Mouse (Mus musculus): ENCODE results near the gene Olfr1380. TPM values are rescaled to one million over a fixed set of nuclear protein-coding genes. Genes with fewer than 3 reads are reported as not detected.
A peak's percentile ranks its signal among the peaks of the same experiment; 100 is the strongest.
"Not testable (repeated sequence)": the region's sequence is repeated elsewhere in the genome, so short reads cannot be mapped to it uniquely, and the experiment has no call there.

Gene Olfr1380
- polyA plus RNA-seq, 1 experiment: not detected

- 0 out of 2 replicates have a peak, but pooled peaks have one; percentile 16 for TF ChIP-seq POLR2A (IDR thresholded peaks at IDR 0.05; ENCODE audit: borderline replicate concordance, extremely low read depth, low read depth, low read length)
- H3K4me3 ChIP-seq (replicated peaks; ENCODE audit: extremely low read depth, low read depth, low read length): peak within 1 kb of the TSS; percentile 65
- not testable (repeated sequence) for H3K4me1 ChIP-seq (ENCODE audit: control insufficient read depth, insufficient read depth, low read length)
- peak; percentile 29 for DNase-seq
- 2% methylated on average over 54 of the region's 61 CpGs for WGBS
Observed at GRCm38 (mm10) chr11:49608938-49609867, 52.5 kb downstream of the Olfr1380 start, which contains the start of gene Flt4. Gene Flt4, plus strand, starts transcription at chr11:49609263.

- TF ChIP-seq CTCF (IDR thresholded peaks at IDR 0.05; ENCODE audit: insufficient read depth, low read length): 0 out of 2 replicates have a peak, but pooled peaks have one; percentile 3
- peak overlapping the region; percentile 65 for H3K4me3 ChIP-seq (replicated peaks; ENCODE audit: extremely low read depth, low read depth, low read length)
- peak; percentile 17 for DNase-seq
- 1% methylated on average over 51 of the region's 52 CpGs for WGBS
- H3K4me1 ChIP-seq (ENCODE audit: control insufficient read depth, insufficient read depth, low read length): not testable (repeated sequence)
Observed at GRCm38 (mm10) chr11:49609868-49610824, 53.5 kb downstream of the Olfr1380 start.

GRCm38 (mm10) chr11:49611349-49611748 lies 54.7 kb downstream of the Olfr1380 start:
- whole genome bisulfite sequencing: 42% methylated on average over 3 of the region's 3 CpGs
- DNase-seq; H3K4me1 ChIP-seq (ENCODE audit: control insufficient read depth, insufficient read depth, low read length); H3K4me3 ChIP-seq (replicated peaks; ENCODE audit: extremely low read depth, low read depth, low read length): not testable (repeated sequence)

- Histone ChIP-seq H3K4me1 (ENCODE audit: control insufficient read depth, insufficient read depth, low read length) (peaks cover 2% of the 10 kb centered on the region; the same call in 1 of the 2 replicates), H3K4me3 (replicated peaks; ENCODE audit: extremely low read depth, low read depth, low read length) (no peak overlapping the region)
- TF ChIP-seq CTCF (IDR thresholded peaks at IDR 0.05; ENCODE audit: insufficient read depth, low read length) (no peak), POLR2A (IDR thresholded peaks at IDR 0.05; ENCODE audit: borderline replicate concordance, extremely low read depth, low read depth, low read length) (no peak)
- 21% methylated on average over 3 of the region's 3 CpGs for WGBS
- no peak for DNase-seq
Observed at GRCm38 (mm10) chr11:49612154-49612553, 55.5 kb downstream of the Olfr1380 start.

GRCm38 (mm10) chr11:49613349-49613748 lies 56.7 kb downstream of the Olfr1380 start:
- 5% methylated on average over 10 of the region's 10 CpGs for WGBS
- no peak for TF ChIP-seq POLR2A (IDR thresholded peaks at IDR 0.05; ENCODE audit: borderline replicate concordance, extremely low read depth, low read depth, low read length)
- no peak for DNase-seq
- Histone ChIP-seq H3K4me1 (ENCODE audit: control insufficient read depth, insufficient read depth, low read length) (peaks cover 3% of the 10 kb centered on the region; the same call in 1 of the 2 replicates), H3K4me3 (replicated peaks; ENCODE audit: extremely low read depth, low read depth, low read length) (no peak overlapping the region)

Other genes with a start within 250 kb of the Olfr1380 start
- gene Olfr1391, start 234.1 kb upstream of the Olfr1380 start, polyA plus RNA-seq (2012; rRNA removed): not detected in 2 replicates
- gene Olfr1390, start 221.7 kb upstream of the Olfr1380 start, polyA plus RNA-seq (2012; rRNA removed): not detected in 2 replicates
- gene Olfr1389, start 133.8 kb upstream of the Olfr1380 start, polyA plus RNA-seq (2012; rRNA removed): not detected in 2 replicates
- gene Olfr1388, start 120.3 kb upstream of the Olfr1380 start, polyA plus RNA-seq (2012; rRNA removed): 0.07 and 0.08 TPM in 2 replicates
- gene Olfr1387, start 101.5 kb upstream of the Olfr1380 start, polyA plus RNA-seq (2012; rRNA removed): not detected in 2 replicates
- gene Olfr1386, start 91.8 kb upstream of the Olfr1380 start, polyA plus RNA-seq (2012; rRNA removed): not detected in 2 replicates
- not detected in 2 replicates for gene Olfr1385, start 67.8 kb upstream of the Olfr1380 start, polyA plus RNA-seq (2012; rRNA removed)
- not detected in 2 replicates for gene Olfr1384, start 50.2 kb upstream of the Olfr1380 start, polyA plus RNA-seq (2012; rRNA removed)
- gene Olfr1383, start 37.2 kb upstream of the Olfr1380 start, polyA plus RNA-seq (2012; rRNA removed): not detected in 2 replicates
- gene Olfr1382, start 28.6 kb upstream of the Olfr1380 start, polyA plus RNA-seq (2012; rRNA removed): not detected in 2 replicates
- gene Olfr1381, start 13.4 kb upstream of the Olfr1380 start, polyA plus RNA-seq (2012; rRNA removed): not detected in 2 replicates
- gene Flt4, start 52.4 kb downstream of the Olfr1380 start, polyA plus RNA-seq (2012; rRNA removed): 28.0 and 32.0 TPM in 2 replicates
- gene Scgb3a1, start 106.7 kb downstream of the Olfr1380 start, polyA plus RNA-seq (2012; rRNA removed): 2,792 and 3,426 TPM in 2 replicates
- 9.5 and 15.3 TPM in 2 replicates for gene Cnot6, start 155.8 kb downstream of the Olfr1380 start, polyA plus RNA-seq (2012; rRNA removed)
- gene Gfpt2, start 237.3 kb downstream of the Olfr1380 start, polyA plus RNA-seq (2012; rRNA removed): 7.0 and 8.8 TPM in 2 replicates